Mouse (Mus musculus) C2C12 (cell line): Measurements from ENCODE around the gene Stap1.

Experiments
- CEBPB ChIP-seq: IDR thresholded peaks from one replicate; pipeline ENCODE4 v1.6.1; 2011; ENCODE audit warnings: low read depth, mild to moderate bottlenecking, control low read depth, moderate library complexity
- CTCF ChIP-seq: IDR thresholded peaks from one replicate; pipeline ENCODE4 v1.5.1; 2011; ENCODE audit not compliant: control insufficient read depth, insufficient read depth, insufficient read length
- FOSL1 ChIP-seq: IDR thresholded peaks from one replicate; pipeline ENCODE4 v1.8.0; 2011; ENCODE audit warnings: mild to moderate bottlenecking, low read length; ENCODE audit not compliant: poor library complexity, insufficient read depth, severe bottlenecking
- MAX ChIP-seq: IDR thresholded peaks from one replicate; pipeline ENCODE4 v1.6.1; 2011; ENCODE audit warnings: mild to moderate bottlenecking, control low read depth
- MYOD1 ChIP-seq: IDR thresholded peaks from one replicate; pipeline ENCODE4 v1.6.1; 2011; ENCODE audit warnings: low read depth; ENCODE audit not compliant: control insufficient read depth, insufficient read length
- MYOG ChIP-seq: IDR thresholded peaks from one replicate; pipeline ENCODE4 v1.6.1; 2011; ENCODE audit not compliant: control insufficient read depth, insufficient read length; ENCODE audit errors: extremely low read depth
- USF1 ChIP-seq: IDR thresholded peaks from one replicate; pipeline ENCODE4 v1.6.1; 2011; ENCODE audit warnings: low read depth, mild to moderate bottlenecking, control low read depth, moderate library complexity

- TF ChIP-seq CTCF, result no peak
- TF ChIP-seq MYOG, result no peak
- no peak for TF ChIP-seq FOSL1
- TF ChIP-seq CEBPB, result no peak
- no peak for TF ChIP-seq MYOD1
- no peak for TF ChIP-seq MAX
- no peak for TF ChIP-seq USF1
Observed at GRCm38 (mm10) chr5:86113997-86114396, 42.5 kb downstream of the Stap1 start.
